Mouse (Mus musculus): ENCODE data around the gene Cog7.
A peak's percentile ranks its signal among the peaks of the same experiment; 100 is the strongest.

The Cog7 gene

GRCm38 (mm10) chr7:121954891-121955669 lies 26.4 kb downstream of the Cog7 start:
- no peak for DNase-seq (ENCODE audit: inconsistent ontology term)

DNA sequence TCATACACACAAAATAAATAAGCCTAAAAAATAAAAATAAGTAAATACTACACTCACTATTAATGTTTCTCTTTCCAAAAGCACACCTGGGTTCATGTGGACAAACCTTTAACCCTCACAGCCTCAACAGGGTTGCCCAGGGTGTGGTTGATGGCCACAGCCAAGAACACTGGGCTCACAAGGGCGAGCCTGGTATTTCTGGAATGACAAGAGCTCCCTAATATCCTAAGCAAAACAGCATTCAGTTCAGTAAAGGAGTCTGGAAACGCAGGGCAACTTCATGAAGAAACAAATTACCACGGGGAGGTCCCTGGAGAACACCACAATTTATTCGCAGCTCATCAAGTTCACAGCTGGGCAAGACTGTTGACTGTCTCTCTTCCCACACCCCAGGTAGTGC lies 34.0 kb downstream of the Cog7 start:
- no peak for DNase-seq (ENCODE audit: inconsistent ontology term)

- no peak for DNase-seq (ENCODE audit: inconsistent ontology term)
These were observed 35.3 kb downstream of the Cog7 start for GRCm38 (mm10) chr7:121946196-121946595.

- DNase-seq (ENCODE audit: inconsistent ontology term) = no peak
These were observed 39.1 kb downstream of the Cog7 start for GRCm38 (mm10) chr7:121942371-121942770.

DNA sequence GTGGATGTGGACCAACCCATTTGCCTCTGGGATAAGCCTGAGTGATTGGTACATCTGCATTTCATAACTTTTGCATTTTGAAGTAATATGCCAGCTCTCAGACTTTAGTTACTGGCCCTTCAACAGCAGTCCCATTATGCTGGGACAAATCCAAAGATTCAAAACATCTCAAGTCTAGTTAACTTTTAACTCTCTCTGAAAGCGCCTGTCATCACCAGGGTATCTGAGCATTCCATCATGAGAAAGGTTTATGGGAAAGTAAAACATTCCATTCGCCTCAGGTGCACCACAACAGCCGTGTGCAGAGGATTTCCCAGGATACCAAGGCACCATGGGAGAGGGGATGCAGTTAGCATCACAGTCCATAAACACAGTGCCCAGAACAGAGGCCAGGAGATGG lies 39.9 kb downstream of the Cog7 start:
- DNase-seq (ENCODE audit: inconsistent ontology term) = no peak

DNA sequence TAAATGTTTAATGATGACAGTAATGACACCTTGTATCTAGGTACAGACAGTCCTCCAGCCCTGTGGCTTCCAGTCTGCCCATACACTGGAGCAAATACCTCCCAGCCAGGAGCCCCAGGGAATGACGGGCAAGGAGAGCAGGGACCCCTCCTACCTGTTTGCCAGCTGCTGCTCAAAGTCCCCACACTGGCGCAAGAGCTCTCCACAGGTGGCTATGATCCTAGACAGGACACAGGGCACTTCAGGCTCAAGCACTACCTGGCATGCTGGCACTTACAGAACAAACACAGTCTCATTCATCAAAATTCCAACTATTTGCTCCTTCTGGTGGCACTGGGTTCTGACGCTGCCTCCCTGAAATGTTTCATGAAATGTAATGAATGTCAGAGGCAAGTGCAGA lies 40.5 kb downstream of the Cog7 start:
- no peak for DNase-seq (ENCODE audit: inconsistent ontology term)

DNA sequence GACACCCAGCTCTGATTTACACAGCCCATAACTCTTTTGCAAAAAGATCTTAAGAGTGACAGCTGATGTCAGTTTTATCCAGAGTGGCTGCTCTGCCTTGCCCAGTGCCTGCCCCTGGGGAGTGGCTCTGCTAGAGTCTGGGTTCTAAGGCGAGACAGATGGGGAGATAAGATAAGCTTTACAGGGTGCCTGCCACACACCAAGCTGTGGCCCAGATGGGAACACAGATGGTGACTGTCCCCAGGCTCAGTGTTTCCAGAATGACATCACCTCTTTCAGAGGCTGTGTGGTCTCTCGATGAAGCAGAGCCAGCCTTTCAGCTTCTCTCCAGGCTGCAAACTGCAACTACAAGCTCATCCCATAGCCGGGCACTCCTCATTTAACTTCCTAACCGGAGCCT lies 41.8 kb downstream of the Cog7 start:
- peak; percentile 12 for DNase-seq (ENCODE audit: inconsistent ontology term)

DNA sequence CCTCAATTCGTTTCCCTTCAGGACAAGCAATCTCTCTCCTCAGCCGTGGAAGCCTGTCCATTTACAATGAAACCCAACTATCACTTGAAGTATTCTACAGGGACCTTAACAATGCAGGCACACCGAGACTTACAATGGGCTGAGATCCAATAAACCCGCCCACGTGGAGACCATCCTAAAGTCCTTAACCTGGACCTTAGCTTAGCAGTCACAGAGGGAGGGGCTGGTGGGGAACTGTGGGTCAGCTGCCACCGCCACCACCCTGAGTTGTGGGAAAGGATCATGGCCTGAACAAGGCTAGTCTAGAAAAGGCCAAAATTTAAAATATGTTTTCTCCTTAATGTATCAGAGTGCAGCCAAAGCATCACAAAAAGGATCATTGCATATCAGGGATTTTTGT lies 42.3 kb downstream of the Cog7 start:
- no peak for DNase-seq (ENCODE audit: inconsistent ontology term)

GRCm38 (mm10) chr7:121938124-121938891 lies 43.2 kb downstream of the Cog7 start:
- DNase-seq (ENCODE audit: inconsistent ontology term) = no peak

DNA sequence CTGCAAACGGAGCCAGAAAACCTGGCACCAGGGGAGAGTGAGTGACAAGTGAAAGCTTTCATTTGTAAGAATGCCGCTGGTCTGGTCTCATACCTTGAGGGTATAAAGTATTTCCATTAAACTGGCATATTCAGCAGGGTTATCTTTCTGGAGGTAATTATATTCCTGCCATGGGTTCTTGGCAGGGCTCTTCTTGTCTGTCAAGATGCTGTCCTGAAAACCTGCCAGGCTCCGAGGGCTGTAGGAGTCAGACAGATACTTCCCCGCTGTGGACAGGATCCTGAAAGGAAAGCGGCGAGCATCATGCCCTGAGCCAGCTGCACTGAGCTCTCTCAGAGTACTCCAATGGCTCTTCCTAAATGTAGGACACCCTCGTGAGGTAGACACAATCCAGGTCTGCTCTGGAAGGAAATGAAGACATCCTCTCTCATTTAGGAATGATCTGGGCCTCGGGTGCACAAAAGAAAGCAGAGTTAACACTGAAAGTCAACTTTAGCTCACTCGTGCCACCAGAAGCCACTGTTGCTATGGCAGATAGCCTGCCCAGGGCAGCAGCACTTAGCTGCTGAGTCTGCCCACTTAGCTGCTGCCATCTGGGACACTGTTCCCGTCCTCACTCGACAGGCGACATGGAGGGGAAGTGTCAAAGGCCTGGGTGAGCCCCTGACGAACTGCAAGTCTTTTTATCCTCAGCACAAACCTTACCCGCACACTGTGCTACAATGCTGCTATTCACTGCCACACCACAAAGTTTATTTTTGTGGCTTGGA lies 44.5 kb downstream of the Cog7 start:
- DNase-seq (ENCODE audit: inconsistent ontology term) = no peak

- DNase-seq (ENCODE audit: inconsistent ontology term) = no peak
These were observed 45.4 kb downstream of the Cog7 start for GRCm38 (mm10) chr7:121935906-121936794.

- DNase-seq (ENCODE audit: inconsistent ontology term) = no peak
These were observed 47.2 kb downstream of the Cog7 start for GRCm38 (mm10) chr7:121934346-121934745.

DNA sequence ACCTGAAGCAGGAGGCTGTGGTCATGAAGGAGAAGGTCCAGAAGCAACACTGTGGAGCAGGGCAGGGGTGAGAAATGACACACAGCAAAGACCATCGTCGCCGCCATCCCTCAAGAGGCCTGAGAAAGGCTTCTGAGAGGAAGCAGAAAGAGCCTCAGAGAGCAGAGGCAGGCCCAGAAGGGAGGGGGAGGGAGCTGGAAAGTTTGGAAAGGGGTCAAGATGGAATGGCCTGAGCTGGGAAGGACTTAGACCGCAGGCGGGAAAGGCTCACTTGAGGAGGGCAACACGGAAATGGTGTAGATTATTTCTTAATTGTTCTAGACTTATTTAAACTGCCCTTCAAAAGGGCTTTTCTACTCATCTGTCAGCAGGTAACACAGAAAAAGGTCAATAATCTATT lies 47.8 kb downstream of the Cog7 start:
- no peak for DNase-seq (ENCODE audit: inconsistent ontology term)

- DNase-seq (ENCODE audit: inconsistent ontology term) = no peak
These were observed 50.3 kb downstream of the Cog7 start for GRCm38 (mm10) chr7:121931246-121931645.

- no peak for DNase-seq (ENCODE audit: inconsistent ontology term)
These were observed 53.6 kb downstream of the Cog7 start for GRCm38 (mm10) chr7:121927882-121928281.

DNA sequence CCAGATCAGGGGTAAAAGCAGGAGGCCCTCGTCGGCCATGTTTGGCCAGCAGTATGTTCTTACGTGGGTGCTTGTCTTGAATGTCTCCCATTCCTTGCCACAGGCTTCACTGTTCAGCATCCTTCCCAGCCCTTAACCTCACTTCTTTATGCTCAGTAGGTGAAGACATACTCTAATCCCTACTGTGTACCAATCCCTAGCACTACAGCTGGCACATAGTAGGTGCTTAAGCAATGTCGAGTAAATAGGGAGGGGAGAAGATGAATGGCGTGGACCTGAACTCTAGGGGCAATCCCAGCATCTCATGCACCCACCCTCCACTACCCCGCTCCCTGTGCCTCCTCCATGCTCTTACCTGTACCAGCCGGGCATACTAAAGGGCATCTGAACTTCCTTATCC lies 57.1 kb downstream of the Cog7 start:
- no peak for DNase-seq (ENCODE audit: inconsistent ontology term)

- DNase-seq (ENCODE audit: inconsistent ontology term) = no peak
These were observed 67.6 kb downstream of the Cog7 start for GRCm38 (mm10) chr7:121913944-121914343.

GRCm38 (mm10) chr7:121912250-121912649 lies 69.3 kb downstream of the Cog7 start:
- no peak for DNase-seq (ENCODE audit: inconsistent ontology term)

- no peak for DNase-seq (ENCODE audit: inconsistent ontology term)
These were observed 74.6 kb downstream of the Cog7 start for GRCm38 (mm10) chr7:121906879-121907278.

- no peak for DNase-seq (ENCODE audit: inconsistent ontology term)
These were observed 78.6 kb downstream of the Cog7 start for GRCm38 (mm10) chr7:121902757-121903411.

DNA sequence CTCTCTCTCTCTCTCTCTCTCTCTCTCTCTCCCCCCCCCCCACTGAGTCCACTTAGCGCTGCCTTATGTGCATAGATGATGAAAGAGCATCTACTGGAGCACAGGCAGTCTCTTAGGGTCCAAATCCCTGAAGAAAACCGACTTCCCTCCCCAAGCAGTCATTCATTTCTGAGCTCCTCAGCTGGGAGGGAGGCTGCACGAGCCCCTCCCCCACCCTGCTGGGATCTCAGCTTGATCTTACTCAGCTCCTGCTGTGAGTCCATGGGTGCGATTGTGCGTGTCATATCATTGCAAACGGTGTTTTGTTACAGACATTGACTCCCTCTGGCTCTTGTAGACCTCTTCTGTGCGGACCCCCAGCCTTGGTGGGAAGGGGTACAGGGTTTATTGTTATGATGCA lies 81.6 kb downstream of the Cog7 start:
- no peak for DNase-seq (ENCODE audit: inconsistent ontology term)
